Mouse (Mus musculus): ENCODE data around the gene Fbxw4. TPM values are rescaled to one million over a fixed set of nuclear protein-coding genes. Genes with fewer than 3 reads are reported as not detected.

The Fbxw4 gene
- polyA plus RNA-seq, 1 experiment from 2014 or later: 3.3 TPM

Other genes with a start within 250 kb of the Fbxw4 start
- gene Poll, start 99.8 kb downstream of the Fbxw4 start, polyA plus RNA-seq (2016; fragmentation: Nextera tagmentation; extraction: Ambion mirVana): 14.9 and 16.5 TPM in 2 replicates
- gene Gm17018, start 99.7 kb downstream of the Fbxw4 start, polyA plus RNA-seq (2016; fragmentation: Nextera tagmentation; extraction: Ambion mirVana): 56.1 and 63.0 TPM in 2 replicates
- 2.9 and 3.1 TPM in 2 replicates for gene Fgf8, start 82.6 kb upstream of the Fbxw4 start, polyA plus RNA-seq (2016; fragmentation: Nextera tagmentation; extraction: Ambion mirVana)
- gene Npm3, start 89.3 kb upstream of the Fbxw4 start, polyA plus RNA-seq (2016; fragmentation: Nextera tagmentation; extraction: Ambion mirVana): 6.7 and 7.6 TPM in 2 replicates
- gene Mgea5, start 123.5 kb upstream of the Fbxw4 start, polyA plus RNA-seq (2016; fragmentation: Nextera tagmentation; extraction: Ambion mirVana): 113 and 121 TPM in 2 replicates
- gene Kcnip2, start 155.7 kb upstream of the Fbxw4 start, polyA plus RNA-seq (2016; fragmentation: Nextera tagmentation; extraction: Ambion mirVana): 3.0 and 3.7 TPM in 2 replicates

Measured in hindbrain, embryonic 12.5 days (tissue).